In genomic region chr19:29354895-29355877, GRCm38 (mm10) we compare ENCODE assay signal across 8 mouse cellular contexts. TPM values are rescaled to one million over a fixed set of nuclear protein-coding genes. Genes with fewer than 3 reads are reported as not detected.
DNase-seq lines count a peak whose midpoint lies in the region; ATAC-seq and TF ChIP-seq lines count a peak whose summit lies in the region.

No protein-coding gene starts in this region.

- peaks cover 10% of the 10 kb centered on the region; the same call in 1 of the 2 replicates for H3K36me3 ChIP-seq in heart, embryonic 12.5 days
- H3K36me3 ChIP-seq in kidney, postnatal 0 days (ENCODE audit: insufficient read depth, low read length) = no peaks in the 10 kb centered on the region
- no peaks in the 10 kb centered on the region for H3K36me3 ChIP-seq in liver, embryonic 14.5 days (replicated peaks; ENCODE audit: control insufficient read depth, insufficient read depth, low read depth)
- H3K36me3 ChIP-seq in stomach, embryonic 15.5 days = no peaks in the 10 kb centered on the region

- 4% methylated on average over 20 of the region's 20 CpGs for WGBS in heart, embryonic 12.5 days
- WGBS in kidney, postnatal 0 days = 4% methylated on average over 20 of the region's 20 CpGs
- WGBS in liver, embryonic 14.5 days (ENCODE audit: insufficient replicate concordance) = 4% methylated on average over 20 of the region's 20 CpGs
- 4% methylated on average over 20 of the region's 20 CpGs for WGBS in stomach, embryonic 15.5 days

- TF ChIP-seq EP300 in liver, embryonic 14.5 days (IDR thresholded peaks at IDR 0.05; ENCODE audit: low read depth) = no peak

- peak; percentile 97 for TF ChIP-seq CTCF in brain, embryonic 14.5 days (IDR thresholded peaks at IDR 0.05; ENCODE audit: borderline replicate concordance, extremely low read depth, insufficient read depth, insufficient read length)
- TF ChIP-seq CTCF in kidney, postnatal 0 days (IDR thresholded peaks at IDR 0.05; ENCODE audit: low read depth) = peak; percentile 94
- peak; percentile 98 for TF ChIP-seq CTCF in liver, embryonic 14.5 days (IDR thresholded peaks at IDR 0.05; ENCODE audit: low read depth)

- ATAC-seq in erythroblast, adult 5-6 weeks (replicated peaks; ENCODE audit: low FRiP score, poor library complexity, severe bottlenecking) = peak; percentile 91
- 0 out of 2 replicates have a peak, but pooled peaks have one; percentile 61 for ATAC-seq in heart, embryonic 12.5 days (ENCODE audit: insufficient number of reproducible peaks, low FRiP score)
- ATAC-seq in kidney, postnatal 0 days (replicated peaks; ENCODE audit: low FRiP score, low read depth) = 0 out of 2 replicates have a peak, but pooled peaks have one; percentile 46
- ATAC-seq in liver, embryonic 14.5 days (ENCODE audit: insufficient read depth) = peak; percentile 70
- ATAC-seq in stomach, embryonic 15.5 days (ENCODE audit: insufficient read depth, low FRiP score, low read depth) = peak; percentile 31

- 0 out of 2 replicates have a peak, but pooled peaks cover 4% of the 10 kb centered on the region for H3K27me3 ChIP-seq in heart, embryonic 12.5 days (replicated peaks)
- H3K27me3 ChIP-seq in kidney, postnatal 0 days (ENCODE audit: insufficient read depth, low read length) = no peaks in the 10 kb centered on the region
- H3K27me3 ChIP-seq in liver, embryonic 14.5 days (ENCODE audit: control insufficient read depth, insufficient read depth, low read length) = no peaks in the 10 kb centered on the region
- H3K27me3 ChIP-seq in stomach, embryonic 15.5 days (replicated peaks) = no peaks in the 10 kb centered on the region

- H3K9ac ChIP-seq in heart, embryonic 12.5 days = no peak overlapping the region
- H3K9ac ChIP-seq in kidney, postnatal 0 days (ENCODE audit: low read depth, low read length) = no peak overlapping the region
- peak overlapping the region; percentile 41 for H3K9ac ChIP-seq in liver, embryonic 14.5 days (replicated peaks)
- H3K9ac ChIP-seq in stomach, embryonic 15.5 days = no peak overlapping the region

- H3K4me1 ChIP-seq in heart, embryonic 12.5 days (replicated peaks) = no peaks in the 10 kb centered on the region
- no peaks in the 10 kb centered on the region for H3K4me1 ChIP-seq in kidney, postnatal 0 days (replicated peaks; ENCODE audit: insufficient read depth, low read length)
- H3K4me1 ChIP-seq in liver, embryonic 14.5 days (replicated peaks; ENCODE audit: control insufficient read depth in 2 of 2, insufficient read depth in 2 of 2, low read length in 1 of 2) = peaks cover 0 to 2% of the 10 kb centered on the region in 2 experiments; a peak in 1 of 4 replicates
- no peaks in the 10 kb centered on the region for H3K4me1 ChIP-seq in stomach, embryonic 15.5 days

- peak; percentile 86 for DNase-seq in CD4-positive helper T cell, adult 2 months (ENCODE audit: low read depth, low spot score)
- peak; percentile 93 for DNase-seq in brain, embryonic 14.5 days (ENCODE audit: low read depth)
- DNase-seq in kidney, postnatal 0 days (ENCODE audit: low spot score) = peak; percentile 93
- DNase-seq in liver, embryonic 14.5 days (ENCODE audit: low read depth in 3 of 3, low spot score in 3 of 3) = peak; percentile 74 to 78 (median 76)
- DNase-seq in neural tube, embryonic 10.5 days (ENCODE audit: extremely low spot score, low spot score) = peak; percentile 90

- no peak overlapping the region for H3K27ac ChIP-seq in heart, embryonic 12.5 days (ENCODE audit: poor library complexity, severe bottlenecking)
- no peak overlapping the region for H3K27ac ChIP-seq in kidney, postnatal 0 days
- peak overlapping the region; percentile 8; the same call in 1 of the 2 replicates for H3K27ac ChIP-seq in liver, embryonic 14.5 days
- no peak overlapping the region for H3K27ac ChIP-seq in stomach, embryonic 15.5 days

- TF ChIP-seq POLR2A in brain, embryonic 14.5 days (IDR thresholded peaks at IDR 0.05; ENCODE audit: borderline replicate concordance, extremely low read depth, insufficient read depth, insufficient read length, poor library complexity, severe bottlenecking) = no peak

- peak overlapping the region; percentile 47 for H3K4me3 ChIP-seq in heart, embryonic 12.5 days
- peak overlapping the region; percentile 19; the same call in 1 of the 2 replicates for H3K4me3 ChIP-seq in kidney, postnatal 0 days (replicated peaks; ENCODE audit: low read depth, low read length)
- peak overlapping the region; percentile 49 to 66 for H3K4me3 ChIP-seq in liver, embryonic 14.5 days (ENCODE audit: insufficient read depth in 1 of 2, low read depth in 2 of 2, low read length in 2 of 2)
- H3K4me3 ChIP-seq in stomach, embryonic 15.5 days (replicated peaks) = peak overlapping the region; percentile 38

- peak overlapping the region; percentile 83 for H3K4me2 ChIP-seq in heart, embryonic 12.5 days
- H3K4me2 ChIP-seq in kidney, postnatal 0 days (ENCODE audit: low read length) = peak overlapping the region; percentile 65
- peak overlapping the region; percentile 89 for H3K4me2 ChIP-seq in liver, embryonic 14.5 days (ENCODE audit: low read depth)
- peak overlapping the region; percentile 79 for H3K4me2 ChIP-seq in stomach, embryonic 15.5 days

- no peaks in the 10 kb centered on the region for H3K9me3 ChIP-seq in heart, embryonic 12.5 days (replicated peaks)
- no peaks in the 10 kb centered on the region for H3K9me3 ChIP-seq in kidney, postnatal 0 days (replicated peaks; ENCODE audit: low read length)
- H3K9me3 ChIP-seq in liver, embryonic 14.5 days (ENCODE audit: control insufficient read depth, low read length) = no peaks in the 10 kb centered on the region
- no peaks in the 10 kb centered on the region for H3K9me3 ChIP-seq in stomach, embryonic 15.5 days

RNA-seq across cellular contexts. Expression of gene Plgrkt, which starts 12.0 kb away (rescaled TPM):
- 50.7 and 63.5 TPM in 2 replicates for polyA plus RNA-seq in brain, embryonic 14.5 days (2012; rRNA removed)
- total RNA-seq in erythroblast, adult 5-6 weeks (2015; ENCODE audit: low replicate concordance) = 61.0 and 81.7 TPM in 2 replicates
- total RNA-seq in erythroblast, adult 5-6 weeks (2017; ENCODE audit: low replicate concordance) = 38.1 and 73.6 TPM in 2 replicates
- polyA plus RNA-seq in heart, embryonic 12.5 days (2016; fragmentation: Nextera tagmentation; extraction: Ambion mirVana) = 41.1 and 43.5 TPM in 2 replicates
- 76.3 and 84.4 TPM in 2 replicates for polyA plus RNA-seq in kidney, postnatal 0 days (2015; fragmentation: Nextera tagmentation; extraction: Ambion mirVana)
- polyA plus RNA-seq in liver, embryonic 14.5 days (2012; rRNA removed) = 14.0 and 21.9 TPM in 2 replicates
- polyA plus RNA-seq in liver, embryonic 14.5 days (2014; fragmentation: Nextera tagmentation; extraction: Ambion mirVana) = 26.2 and 28.3 TPM in 2 replicates
- 81.9 and 94.6 TPM in 2 replicates for polyA plus RNA-seq in stomach, embryonic 15.5 days (2015; fragmentation: Nextera tagmentation; extraction: Ambion mirVana)

RNA-seq across cellular contexts. Expression of gene Cd274, which starts 12.1 kb away (rescaled TPM):
- 1.00 and 1.1 TPM in 2 replicates for polyA plus RNA-seq in brain, embryonic 14.5 days (2012; rRNA removed)
- 0.58 and 4.6 TPM in 2 replicates for total RNA-seq in erythroblast, adult 5-6 weeks (2015; ENCODE audit: low replicate concordance)
- total RNA-seq in erythroblast, adult 5-6 weeks (2017; ENCODE audit: low replicate concordance) = 3.6 and 4.6 TPM in 2 replicates
- polyA plus RNA-seq in heart, embryonic 12.5 days (2016; fragmentation: Nextera tagmentation; extraction: Ambion mirVana) = 0.32 and 0.71 TPM in 2 replicates
- 0.18 and 0.33 TPM in 2 replicates for polyA plus RNA-seq in kidney, postnatal 0 days (2015; fragmentation: Nextera tagmentation; extraction: Ambion mirVana)
- polyA plus RNA-seq in liver, embryonic 14.5 days (2012; rRNA removed) = 0.65 and 0.75 TPM in 2 replicates
- 0.10 and 0.67 TPM in 2 replicates for polyA plus RNA-seq in liver, embryonic 14.5 days (2014; fragmentation: Nextera tagmentation; extraction: Ambion mirVana)
- polyA plus RNA-seq in stomach, embryonic 15.5 days (2015; fragmentation: Nextera tagmentation; extraction: Ambion mirVana) = 0.28 and 0.40 TPM in 2 replicates

RNA-seq across cellular contexts. Expression of gene Rln1, which starts 20.7 kb away (rescaled TPM):
- 1.3 and 1.5 TPM in 2 replicates for polyA plus RNA-seq in brain, embryonic 14.5 days (2012; rRNA removed)
- total RNA-seq in erythroblast, adult 5-6 weeks (2015; ENCODE audit: low replicate concordance) = not detected in 2 replicates
- not detected in 2 replicates for total RNA-seq in erythroblast, adult 5-6 weeks (2017; ENCODE audit: low replicate concordance)
- 0.32 and 0.82 TPM in 2 replicates for polyA plus RNA-seq in heart, embryonic 12.5 days (2016; fragmentation: Nextera tagmentation; extraction: Ambion mirVana)
- 0.33 TPM in 2 replicates for polyA plus RNA-seq in kidney, postnatal 0 days (2015; fragmentation: Nextera tagmentation; extraction: Ambion mirVana)
- polyA plus RNA-seq in liver, embryonic 14.5 days (2012; rRNA removed) = not detected in 2 replicates
- polyA plus RNA-seq in liver, embryonic 14.5 days (2014; fragmentation: Nextera tagmentation; extraction: Ambion mirVana) = not detected in 2 replicates
- polyA plus RNA-seq in stomach, embryonic 15.5 days (2015; fragmentation: Nextera tagmentation; extraction: Ambion mirVana) = 0.13 and 0.32 TPM in 2 replicates

RNA-seq across cellular contexts. Expression of gene Insl6, which starts 30.0 kb away (rescaled TPM):
- 1.0 and 1.6 TPM in 2 replicates for polyA plus RNA-seq in brain, embryonic 14.5 days (2012; rRNA removed)
- not detected in 2 replicates for total RNA-seq in erythroblast, adult 5-6 weeks (2015; ENCODE audit: low replicate concordance)
- not detected in 2 replicates for total RNA-seq in erythroblast, adult 5-6 weeks (2017; ENCODE audit: low replicate concordance)
- 4.2 and 4.3 TPM in 2 replicates for polyA plus RNA-seq in heart, embryonic 12.5 days (2016; fragmentation: Nextera tagmentation; extraction: Ambion mirVana)
- 8.9 and 11.2 TPM in 2 replicates for polyA plus RNA-seq in kidney, postnatal 0 days (2015; fragmentation: Nextera tagmentation; extraction: Ambion mirVana)
- polyA plus RNA-seq in liver, embryonic 14.5 days (2012; rRNA removed) = 0.36 and 0.45 TPM in 2 replicates
- 0.76 and 1.2 TPM in 2 replicates for polyA plus RNA-seq in liver, embryonic 14.5 days (2014; fragmentation: Nextera tagmentation; extraction: Ambion mirVana)
- polyA plus RNA-seq in stomach, embryonic 15.5 days (2015; fragmentation: Nextera tagmentation; extraction: Ambion mirVana) = 6.2 and 8.0 TPM in 2 replicates

RNA-seq across cellular contexts. Expression of gene Pdcd1lg2, which starts 55.5 kb away (rescaled TPM):
- 0.10 TPM in 1 of 2 replicates, not detected in the other for polyA plus RNA-seq in brain, embryonic 14.5 days (2012; rRNA removed)
- total RNA-seq in erythroblast, adult 5-6 weeks (2015; ENCODE audit: low replicate concordance) = not detected in 2 replicates
- total RNA-seq in erythroblast, adult 5-6 weeks (2017; ENCODE audit: low replicate concordance) = 0.42 TPM in 1 of 2 replicates, not detected in the other
- not detected in 2 replicates for polyA plus RNA-seq in heart, embryonic 12.5 days (2016; fragmentation: Nextera tagmentation; extraction: Ambion mirVana)
- not detected in 2 replicates for polyA plus RNA-seq in kidney, postnatal 0 days (2015; fragmentation: Nextera tagmentation; extraction: Ambion mirVana)
- polyA plus RNA-seq in liver, embryonic 14.5 days (2012; rRNA removed) = 0.02 TPM in 1 of 2 replicates, not detected in the other
- not detected in 2 replicates for polyA plus RNA-seq in liver, embryonic 14.5 days (2014; fragmentation: Nextera tagmentation; extraction: Ambion mirVana)
- not detected in 2 replicates for polyA plus RNA-seq in stomach, embryonic 15.5 days (2015; fragmentation: Nextera tagmentation; extraction: Ambion mirVana)

Comparison
In these comparisons a context has a peak if more than half of its experiments do, and no peak if none do; other contexts are left out.
1. ATAC-seq: peak in every context shown above with its lines; median percentile 91 in erythroblast, adult 5-6 weeks; 70 in liver, embryonic 14.5 days; 61 in heart, embryonic 12.5 days; 46 in kidney, postnatal 0 days; 31 in stomach, embryonic 15.5 days.